ENCODE assay signal across 33 mouse cellular contexts in the genomic region with DNA sequence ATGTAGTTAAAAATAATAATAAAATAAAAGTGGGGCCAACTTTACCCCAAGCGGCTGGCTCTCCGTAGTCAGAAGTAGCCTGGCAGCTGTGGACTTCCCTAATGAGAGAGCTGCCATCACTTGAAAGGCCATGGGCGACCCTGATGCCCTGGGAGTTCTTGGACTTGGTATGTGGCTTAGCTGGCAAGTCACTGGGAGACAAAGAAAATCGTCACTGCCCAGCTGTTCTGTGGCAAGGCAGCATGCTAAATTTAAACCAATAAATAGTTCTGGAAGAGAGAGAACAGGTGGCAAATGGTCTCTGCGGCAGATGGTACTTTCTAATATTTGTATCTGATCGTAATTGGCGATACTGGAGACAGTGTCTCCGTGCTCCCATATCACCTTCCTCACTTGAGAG. TPM values are rescaled to one million over a fixed set of nuclear protein-coding genes. Genes with fewer than 3 reads are reported as not detected.
A peak's percentile ranks its signal among the peaks of the same experiment; 100 is the strongest.
DNase-seq lines count a peak whose midpoint lies in the region; ATAC-seq and TF ChIP-seq lines count a peak whose summit lies in the region.
"Had no signal": no experiment of that assay in that cellular context is flagged by ENCODE, and none has a peak within 500 bp of the region (broad histone marks: within the 10 kb centered on the region; RNA-seq: fewer than 3 reads in every experiment).

No protein-coding gene starts in this region.

- H3K4me2 ChIP-seq in kidney, embryonic 15.5 days, result no peak overlapping the region
- no peak overlapping the region for H3K4me2 ChIP-seq in kidney, embryonic 14.5 days (replicated peaks; ENCODE audit: low read depth, low read length)
- no peak overlapping the region for H3K4me2 ChIP-seq in midbrain, postnatal 0 days (ENCODE audit: low read depth, low read length, poor library complexity, severe bottlenecking)
- H3K4me2 ChIP-seq: embryonic facial prominence, embryonic 13.5 days; forebrain, embryonic 13.5 days; heart, embryonic 13.5 days; hindbrain, embryonic 14.5 days had no signal

- no peaks in the 10 kb centered on the region for H3K9me3 ChIP-seq in kidney, embryonic 15.5 days (replicated peaks)
- no peaks in the 10 kb centered on the region for H3K9me3 ChIP-seq in kidney, embryonic 14.5 days (ENCODE audit: control insufficient read depth, low read length)
- H3K9me3 ChIP-seq in midbrain, postnatal 0 days (ENCODE audit: low read length), result no peaks in the 10 kb centered on the region
- H3K9me3 ChIP-seq in midbrain, embryonic 10.5 days (replicated peaks), result no peaks in the 10 kb centered on the region
- H3K9me3 ChIP-seq: embryonic facial prominence, embryonic 13.5 days; forebrain, embryonic 10.5 days; forebrain, embryonic 13.5 days; heart, embryonic 10.5 days; heart, embryonic 13.5 days had no signal

- peaks cover 6% of the 10 kb centered on the region for H3K4me1 ChIP-seq in kidney, embryonic 15.5 days
- peaks cover 3% of the 10 kb centered on the region for H3K4me1 ChIP-seq in kidney, embryonic 14.5 days (ENCODE audit: control insufficient read depth, insufficient read depth, low read length)
- no peaks in the 10 kb centered on the region for H3K4me1 ChIP-seq in midbrain, postnatal 0 days (ENCODE audit: insufficient read depth, low read length)
- peaks cover 8% of the 10 kb centered on the region for H3K4me1 ChIP-seq in midbrain, embryonic 10.5 days
- H3K4me1 ChIP-seq: forebrain, embryonic 13.5 days had no signal

- no peak overlapping the region for H3K4me3 ChIP-seq in kidney, embryonic 15.5 days (replicated peaks)
- no peak overlapping the region for H3K4me3 ChIP-seq in kidney, embryonic 14.5 days (ENCODE audit: low read length)
- H3K4me3 ChIP-seq in midbrain, postnatal 0 days (ENCODE audit: low read depth, low read length), result no peak overlapping the region
- no peak overlapping the region for H3K4me3 ChIP-seq in midbrain, embryonic 10.5 days
- H3K4me3 ChIP-seq: embryonic facial prominence, embryonic 13.5 days; forebrain, embryonic 10.5 days; forebrain, embryonic 13.5 days; heart, adult 2 months; heart, embryonic 10.5 days; heart, embryonic 13.5 days had no signal

- TF ChIP-seq CTCF in midbrain, postnatal 0 days (IDR thresholded peaks at IDR 0.05), result no peak

- DNase-seq in layer of hippocampus, adult 11-12 months (ENCODE audit: low spot score), result peak; percentile 11
- DNase-seq in layer of hippocampus, postnatal 25 days (ENCODE audit: extremely low spot score in 1 of 2, low spot score in 1 of 2), result no peak
- peak; percentile 12 for DNase-seq in midbrain, postnatal 0 days (ENCODE audit: low spot score)
- no peak for DNase-seq in midbrain, embryonic 10.5 days (ENCODE audit: low spot score)
- DNase-seq in mesoderm, embryonic 11.5 days (ENCODE audit: low read depth, low spot score), result peak; percentile 9
- DNase-seq in urinary bladder, adult 2 months (ENCODE audit: low spot score), result no peak
- DNase-seq: adrenal gland, postnatal 10 days; adrenal gland, postnatal 36 days; B cell, adult 2 months; cerebellum, adult 11 months; cerebellum, adult 2 months; cerebellum, adult 9-11 months; cerebellum, postnatal 25 days; gastrocnemius, postnatal 10 days; gastrocnemius, postnatal 36 days; heart, adult 2 months; heart, postnatal 14 days; heart, postnatal 4 days had no signal

- no peak overlapping the region for H3K9ac ChIP-seq in kidney, embryonic 15.5 days
- H3K9ac ChIP-seq in kidney, embryonic 14.5 days (ENCODE audit: low read depth, low read length), result no peak overlapping the region
- no peak overlapping the region for H3K9ac ChIP-seq in midbrain, postnatal 0 days (replicated peaks; ENCODE audit: low read length, poor library complexity, severe bottlenecking)
- H3K9ac ChIP-seq: embryonic facial prominence, embryonic 13.5 days; forebrain, embryonic 13.5 days; heart, embryonic 13.5 days; hindbrain, embryonic 14.5 days had no signal

- H3K27ac ChIP-seq in kidney, embryonic 15.5 days, result 0 out of 2 replicates have a peak overlapping the region, but pooled peaks have one; percentile 23
- H3K27ac ChIP-seq in kidney, embryonic 14.5 days (ENCODE audit: low read depth, low read length), result no peak overlapping the region
- H3K27ac ChIP-seq in midbrain, postnatal 0 days (ENCODE audit: low read depth, low read length), result no peak overlapping the region
- no peak overlapping the region for H3K27ac ChIP-seq in midbrain, embryonic 10.5 days (replicated peaks)
- H3K27ac ChIP-seq: embryonic facial prominence, embryonic 13.5 days; forebrain, embryonic 10.5 days; forebrain, embryonic 13.5 days; heart, adult 2 months; heart, embryonic 10.5 days; heart, embryonic 13.5 days; hindbrain, embryonic 14.5 days had no signal

- H3K36me3 ChIP-seq in kidney, embryonic 15.5 days, result no peaks in the 10 kb centered on the region
- no peaks in the 10 kb centered on the region for H3K36me3 ChIP-seq in kidney, embryonic 14.5 days (ENCODE audit: control insufficient read depth, insufficient read depth, low read length)
- H3K36me3 ChIP-seq in midbrain, postnatal 0 days (ENCODE audit: insufficient read depth, low read length), result no peaks in the 10 kb centered on the region
- no peaks in the 10 kb centered on the region for H3K36me3 ChIP-seq in midbrain, embryonic 10.5 days
- H3K36me3 ChIP-seq: embryonic facial prominence, embryonic 13.5 days; forebrain, embryonic 10.5 days; G1E; heart, embryonic 10.5 days; heart, embryonic 13.5 days had no signal

- ATAC-seq in kidney, embryonic 15.5 days (replicated peaks; ENCODE audit: low FRiP score), result no peak
- ATAC-seq in kidney, embryonic 14.5 days (ENCODE audit: low FRiP score, low TSS enrichment), result no peak
- ATAC-seq in midbrain, postnatal 0 days (ENCODE audit: low FRiP score), result no peak
- ATAC-seq: forebrain, embryonic 13.5 days; forebrain, embryonic 16.5 days; Patski had no signal

- no peaks in the 10 kb centered on the region for H3K27me3 ChIP-seq in kidney, embryonic 15.5 days
- H3K27me3 ChIP-seq in kidney, embryonic 14.5 days (ENCODE audit: control insufficient read depth, insufficient read depth, low read length), result no peaks in the 10 kb centered on the region
- no peaks in the 10 kb centered on the region for H3K27me3 ChIP-seq in midbrain, postnatal 0 days (ENCODE audit: insufficient read depth, low read length)
- no peaks in the 10 kb centered on the region for H3K27me3 ChIP-seq in midbrain, embryonic 10.5 days (ENCODE audit: low read depth, poor library complexity, severe bottlenecking)
- H3K27me3 ChIP-seq: CH12.LX; embryonic facial prominence, embryonic 13.5 days; forebrain, embryonic 13.5 days; Patski had no signal

- WGBS in kidney, embryonic 15.5 days, result 71% methylated on average over 8 of the region's 8 CpGs
- WGBS in kidney, embryonic 14.5 days, result 70% methylated on average over 8 of the region's 8 CpGs
- WGBS in midbrain, postnatal 0 days, result 81% methylated on average over 8 of the region's 8 CpGs
- WGBS in midbrain, embryonic 10.5 days, result 87% methylated on average over 8 of the region's 8 CpGs

RNA-seq across cellular contexts. Expression of gene Tcerg1l, which starts 40.1 kb away (rescaled TPM):
- polyA plus RNA-seq in kidney, embryonic 15.5 days (2015; fragmentation: Nextera tagmentation; extraction: Ambion mirVana), result 1.3 and 1.8 TPM in 2 replicates
- 0.91 and 1.5 TPM in 2 replicates for polyA plus RNA-seq in kidney, embryonic 14.5 days (2014; fragmentation: Nextera tagmentation; extraction: Ambion mirVana)
- 10 to 100 TPM; 10.6 to 13.8 TPM for total RNA-seq in layer of hippocampus, postnatal 25 days (2021)
- total RNA-seq in midbrain, postnatal 0 days (2014; rRNA removed), result 31.2 and 38.2 TPM in 2 replicates
- polyA plus RNA-seq in midbrain, postnatal 0 days (2015; fragmentation: Nextera tagmentation; extraction: Ambion mirVana), result 35.8 and 36.0 TPM in 2 replicates
- polyA plus RNA-seq in midbrain, embryonic 10.5 days (2016; fragmentation: Nextera tagmentation; extraction: Ambion mirVana), result 2.1 and 2.6 TPM in 2 replicates
- polyA plus RNA-seq in urinary bladder, adult 2 months (2012; rRNA removed), result 1.2 and 1.4 TPM in 2 replicates
- total RNA-seq: common myeloid progenitor, adult 5-6 weeks; gastrocnemius, adult 18-20 months; gastrocnemius, postnatal 36 days; granulocyte monocyte progenitor cell, adult 5-6 weeks; heart, adult 2 months; heart, postnatal 14 days; heart, postnatal 4 days had no signal
- polyA plus RNA-seq: G1E; heart, adult 2 months had no signal

Comparison
In these comparisons a context has a peak if more than half of its experiments do, and no peak if none do; other contexts are left out.
1. DNase-seq: peak in layer of hippocampus, adult 11-12 months (single experiment), midbrain, postnatal 0 days (single experiment) and mesoderm, embryonic 11.5 days (single experiment); none in layer of hippocampus, postnatal 25 days (0 of 2), midbrain, embryonic 10.5 days (single experiment) and urinary bladder, adult 2 months (single experiment).
2. RNA of gene Tcerg1l, which starts 40.1 kb away (polyA plus RNA-seq): 35.8 to 36.0 TPM in midbrain, postnatal 0 days; 2.1 to 2.6 TPM in midbrain, embryonic 10.5 days, 1.3 to 1.8 TPM in kidney, embryonic 15.5 days, 0.91 to 1.5 TPM in kidney, embryonic 14.5 days and 1.2 to 1.4 TPM in urinary bladder, adult 2 months; every median in the first group is over 10 times any median in the second.